Mouse (Mus musculus): ENCODE measurements around the gene Nelfb.
A peak's percentile ranks its signal among the peaks of the same experiment; 100 is the strongest.

Nelfb gene

GRCm38 (mm10) chr2:25230581-25230980, 19.3 kb upstream of the Nelfb start:
- DNase-seq (ENCODE audit: inconsistent ontology term) = no peak

DNA sequence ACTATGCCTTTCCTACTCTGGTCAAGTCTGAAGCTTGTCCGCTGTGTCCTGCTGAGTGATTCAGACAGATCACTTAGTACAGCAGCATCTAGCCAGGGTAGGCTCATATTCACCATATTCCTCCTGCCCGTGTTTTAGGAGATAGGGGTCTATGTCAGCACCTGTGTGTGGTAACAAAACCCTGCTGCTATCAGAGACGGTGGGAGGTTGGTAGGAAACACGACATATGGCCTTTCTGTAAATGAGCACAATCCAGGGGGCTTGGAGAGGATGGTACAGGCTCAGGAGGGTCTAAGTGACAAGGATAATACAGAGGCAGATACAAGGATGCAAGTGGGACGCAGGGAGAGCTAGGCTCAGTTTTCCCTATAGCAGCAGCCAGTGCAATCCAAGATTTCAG, 18.3 kb upstream of the Nelfb start:
- no peak for DNase-seq (ENCODE audit: inconsistent ontology term)

GRCm38 (mm10) chr2:25228995-25229530, 17.8 kb upstream of the Nelfb start:
- no peak for DNase-seq (ENCODE audit: inconsistent ontology term)

- peak; percentile 89 for DNase-seq (ENCODE audit: inconsistent ontology term)
Measured at GRCm38 (mm10) chr2:25228431-25228889, 17.2 kb upstream of the Nelfb start.

DNA sequence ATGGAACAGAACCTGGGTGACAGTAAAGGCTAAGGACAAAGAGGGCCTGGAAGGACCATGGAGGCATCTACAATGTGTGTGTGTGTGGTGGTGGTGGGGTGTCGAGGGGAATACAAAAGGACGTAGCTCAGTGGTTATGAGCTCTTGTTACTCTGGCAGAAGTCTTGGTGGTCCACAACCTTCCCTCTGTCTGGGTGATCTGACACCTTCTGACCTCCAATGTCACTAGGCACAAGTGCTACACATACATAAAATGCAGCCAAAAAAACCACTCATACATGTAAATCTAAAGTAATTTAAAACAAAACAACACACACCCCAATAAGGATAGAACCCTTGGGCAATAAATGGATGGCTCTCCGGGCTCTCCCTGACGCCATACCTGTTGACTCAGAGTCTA, 16.1 kb upstream of the Nelfb start:
- no peak for DNase-seq (ENCODE audit: inconsistent ontology term)

- peak; percentile 24 for DNase-seq (ENCODE audit: inconsistent ontology term)
Measured at GRCm38 (mm10) chr2:25226864-25227263, 15.6 kb upstream of the Nelfb start.

GRCm38 (mm10) chr2:25225811-25226379, 14.6 kb upstream of the Nelfb start:
- DNase-seq (ENCODE audit: inconsistent ontology term) = no peak

GRCm38 (mm10) chr2:25224766-25225752, 13.8 kb upstream of the Nelfb start:
- DNase-seq (ENCODE audit: inconsistent ontology term) = peak; percentile 99

- DNase-seq (ENCODE audit: inconsistent ontology term) = no peak
Measured at GRCm38 (mm10) chr2:25224492-25224765, 13.1 kb upstream of the Nelfb start, which contains the start of gene Tubb4b. Gene Tubb4b (minus strand): TSS chr2:25224702.

- peak; percentile 88 for DNase-seq (ENCODE audit: inconsistent ontology term)
Measured at GRCm38 (mm10) chr2:25223681-25224491, 12.6 kb upstream of the Nelfb start.

- DNase-seq (ENCODE audit: inconsistent ontology term) = no peak
Measured at GRCm38 (mm10) chr2:25221331-25221772, 10.1 kb upstream of the Nelfb start.

- no peak for DNase-seq (ENCODE audit: inconsistent ontology term)
Measured at GRCm38 (mm10) chr2:25218445-25218844, 7.2 kb upstream of the Nelfb start, which contains the start of gene Fam166a. Gene Fam166a (plus strand): TSS chr2:25218745.

GRCm38 (mm10) chr2:25217666-25218065, 6.4 kb upstream of the Nelfb start:
- DNase-seq (ENCODE audit: inconsistent ontology term) = no peak

GRCm38 (mm10) chr2:25214444-25214843, 3.2 kb upstream of the Nelfb start, which contains the start of gene Stpg3:
Gene Stpg3 (minus strand): TSS chr2:25214637.
- DNase-seq (ENCODE audit: inconsistent ontology term) = no peak

GRCm38 (mm10) chr2:25213266-25213865, 2.1 kb upstream of the Nelfb start:
- DNase-seq (ENCODE audit: inconsistent ontology term) = no peak

- DNase-seq (ENCODE audit: inconsistent ontology term) = no peak
Measured at GRCm38 (mm10) chr2:25210686-25211085, 603 bp downstream of the Nelfb start.

GRCm38 (mm10) chr2:25207593-25207992, 3.7 kb downstream of the Nelfb start:
- no peak for DNase-seq (ENCODE audit: inconsistent ontology term)

DNA sequence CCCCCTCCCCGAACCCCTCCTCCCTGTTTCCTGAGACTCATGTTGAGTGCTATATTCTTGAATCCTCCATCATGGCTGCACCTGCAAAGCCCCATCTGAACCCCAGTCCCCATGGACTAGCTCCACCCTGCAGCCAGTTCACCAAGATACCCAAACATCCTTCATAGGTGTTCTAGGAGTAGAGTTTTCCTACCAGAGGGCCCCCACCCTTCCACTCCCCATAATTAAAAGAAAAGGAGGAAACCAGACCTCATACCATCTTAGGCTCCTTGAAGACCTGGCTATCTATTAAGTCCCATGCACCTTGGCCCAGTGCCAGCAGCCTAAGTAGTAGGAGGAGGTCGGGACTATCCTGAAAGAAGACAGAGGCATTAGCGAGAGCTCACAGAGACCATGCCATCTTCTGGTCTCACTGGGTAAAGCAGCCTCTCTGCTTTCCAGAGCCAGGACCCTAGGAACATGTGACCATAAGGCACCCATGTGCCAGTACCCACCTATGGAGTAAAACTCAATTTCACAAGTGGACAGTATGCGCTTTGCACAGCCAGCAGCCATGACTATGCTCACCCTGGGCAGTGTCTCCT, 7.6 kb downstream of the Nelfb start:
- DNase-seq (ENCODE audit: inconsistent ontology term) = no peak

GRCm38 (mm10) chr2:25200631-25201030, 10.7 kb downstream of the Nelfb start:
- no peak for DNase-seq (ENCODE audit: inconsistent ontology term)

DNA sequence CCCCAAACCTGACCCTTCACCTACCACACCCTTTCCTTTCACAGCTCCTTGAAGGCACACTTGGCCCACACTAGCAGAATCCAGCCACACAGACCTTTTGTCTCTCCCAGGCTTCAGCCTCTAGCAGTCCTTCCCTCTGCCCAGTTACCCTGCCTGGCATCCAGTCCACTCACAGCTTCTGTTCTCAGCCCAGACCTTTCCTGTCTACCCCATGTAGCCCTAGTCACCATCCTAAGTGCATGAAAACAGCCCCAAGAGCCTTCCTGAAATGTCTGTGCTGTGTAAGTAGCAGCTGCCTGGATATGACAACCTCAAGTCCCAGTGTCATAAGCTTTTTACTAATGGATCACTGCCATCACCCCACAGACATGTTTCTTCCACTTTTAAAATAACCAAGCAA, 13.3 kb downstream of the Nelfb start:
- DNase-seq (ENCODE audit: inconsistent ontology term) = no peak

- no peak for DNase-seq (ENCODE audit: inconsistent ontology term)
Measured at GRCm38 (mm10) chr2:25197191-25197590, 14.1 kb downstream of the Nelfb start.
